Mouse (Mus musculus) kidney, adult 2 months (tissue): ENCODE data around the gene Ubtd2. TPM values are rescaled to one million over a fixed set of nuclear protein-coding genes. Genes with fewer than 3 reads are reported as not detected.

Experiments
- DNase-seq: peaks from one replicate; pipeline ENCODE4 v3.0.0; 2021
- H3K27ac ChIP-seq: fragments of 200-500 bp; 2 replicates; pipeline ENCODE4 v1.5.1; 2012; ENCODE audit warnings: low read depth, low read length, control low read depth, inconsistent platforms; ENCODE audit not compliant: insufficient read depth
- H3K27me3 ChIP-seq: fragments of 200-500 bp; replicated peaks from 2 replicates; pipeline ENCODE4 v1.6.1; 2012; ENCODE audit warnings: mild to moderate bottlenecking, moderate library complexity, low read length, inconsistent platforms; ENCODE audit not compliant: control insufficient read depth, insufficient read depth
- H3K36me3 ChIP-seq: fragments of 200-500 bp; 2 replicates; pipeline ENCODE4 v1.6.1; 2012; ENCODE audit warnings: mild to moderate bottlenecking, moderate library complexity, low read length, inconsistent platforms; ENCODE audit not compliant: control insufficient read depth, insufficient read depth
- H3K4me1 ChIP-seq: fragments of 200-500 bp; 2 replicates; pipeline ENCODE4 v1.6.1; 2011; ENCODE audit warnings: low read length; ENCODE audit not compliant: control insufficient read depth, insufficient read depth
- H3K4me3 ChIP-seq: fragments of 200-500 bp; 2 replicates; pipeline ENCODE4 v1.5.1; 2011; ENCODE audit warnings: mild to moderate bottlenecking, low read depth, low read length, control low read depth; ENCODE audit not compliant: insufficient read depth
- CTCF ChIP-seq: fragments of 200-500 bp; conservative IDR thresholded peaks from 2 replicates; pipeline ENCODE4 v1.5.1; 2011; ENCODE audit warnings: low read depth, mild to moderate bottlenecking, control low read depth, low read length, moderate library complexity, mixed read lengths; ENCODE audit not compliant: insufficient read depth, insufficient read length
- POLR2A ChIP-seq: fragments of 200-500 bp; IDR thresholded peaks from one replicate; pipeline ENCODE4 v1.6.1; 2011; ENCODE audit warnings: low read depth, low read length, control low read depth
- whole genome bisulfite sequencing: fragments of 180-500 bp; shearing (Covaris S2); methylation state at CpG from one replicate; pipeline ENCODE4 v1.1.7; 2018; 5-methylcytosine and 5-hydroxymethylcytosine counted together
- polyA plus RNA-seq: library from polyadenylated mRNA; depleted of rRNA; stranded (reverse); fragments of >200 nt; gene quantifications from 2 replicates; pipeline ENCODE4 v1.2.3, GENCODE M21; 2012

Gene Ubtd2
- polyA plus RNA-seq, 1 experiment: 4.6 TPM

DNA sequence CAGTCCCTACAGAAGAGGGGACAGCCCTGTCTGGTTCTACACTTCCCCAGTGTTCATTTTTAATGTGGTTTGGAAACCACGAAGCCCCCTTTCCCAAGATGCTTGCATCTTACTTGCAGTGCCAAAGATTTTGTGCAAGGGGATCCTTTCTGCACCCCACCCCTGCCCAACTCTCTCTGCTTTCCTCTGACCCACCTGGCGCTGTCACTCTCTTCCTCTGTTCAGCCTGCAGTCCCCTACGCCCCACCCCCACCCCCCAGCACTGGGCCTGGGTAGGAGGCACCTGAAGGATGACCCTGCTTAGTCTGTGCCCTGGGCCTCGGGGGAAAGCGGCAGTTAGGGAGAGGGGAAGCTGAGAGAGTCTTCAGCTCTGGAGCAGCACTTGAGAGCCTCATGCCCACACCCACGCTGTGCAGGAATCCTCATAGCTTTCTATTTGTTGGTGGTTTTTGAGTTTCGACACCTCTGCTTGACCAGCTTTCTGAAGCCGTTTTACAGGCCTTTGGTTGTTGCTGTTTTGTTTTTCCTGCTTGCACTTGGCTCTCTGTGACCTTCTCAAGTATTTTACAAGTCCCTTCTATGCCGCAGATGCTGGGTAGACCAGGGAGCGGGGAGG is 30.0 kb upstream of the Ubtd2 start:
- 80% methylated on average over 10 of the region's 10 CpGs for WGBS

DNA sequence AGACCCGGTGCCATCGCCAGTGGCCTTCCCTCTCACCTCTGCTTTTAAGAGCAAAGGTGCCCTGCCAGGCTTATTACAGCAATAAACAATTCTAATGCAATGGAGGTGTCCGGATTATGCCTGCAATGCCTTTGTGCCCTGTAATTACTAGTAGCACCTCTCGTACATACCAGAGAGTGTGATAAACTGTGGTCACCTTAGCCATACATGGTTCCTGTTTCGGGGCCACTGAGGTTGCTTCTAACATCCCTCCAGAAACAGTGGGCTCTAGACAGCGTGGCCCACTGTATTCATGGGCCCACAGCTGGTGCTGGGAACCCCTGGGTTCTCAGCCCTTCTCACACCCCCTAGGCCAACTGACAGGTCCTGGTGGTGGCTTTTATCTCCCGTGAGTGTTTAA is 27.6 kb upstream of the Ubtd2 start:
- TF ChIP-seq POLR2A (no peak), CTCF (no peak)
- Histone ChIP-seq H3K27ac (no peak overlapping the region), H3K4me1 (no peaks in the 10 kb centered on the region), H3K36me3 (no peaks in the 10 kb centered on the region), H3K4me3 (no peak overlapping the region), H3K27me3 (no peaks in the 10 kb centered on the region)
- DNase-seq: no peak
- WGBS: 69% methylated on average over 7 of the region's 7 CpGs

More for the DNA sequence above, 30.0 kb upstream of the Ubtd2 start:
- H3K27ac ChIP-seq: no peak overlapping the region
- TF ChIP-seq POLR2A: no peak
- TF ChIP-seq CTCF: no peak
- no peak for DNase-seq
- no peaks in the 10 kb centered on the region for H3K27me3 ChIP-seq
- no peaks in the 10 kb centered on the region for H3K36me3 ChIP-seq
- no peaks in the 10 kb centered on the region for H3K4me1 ChIP-seq
- H3K4me3 ChIP-seq: no peak overlapping the region

DNA sequence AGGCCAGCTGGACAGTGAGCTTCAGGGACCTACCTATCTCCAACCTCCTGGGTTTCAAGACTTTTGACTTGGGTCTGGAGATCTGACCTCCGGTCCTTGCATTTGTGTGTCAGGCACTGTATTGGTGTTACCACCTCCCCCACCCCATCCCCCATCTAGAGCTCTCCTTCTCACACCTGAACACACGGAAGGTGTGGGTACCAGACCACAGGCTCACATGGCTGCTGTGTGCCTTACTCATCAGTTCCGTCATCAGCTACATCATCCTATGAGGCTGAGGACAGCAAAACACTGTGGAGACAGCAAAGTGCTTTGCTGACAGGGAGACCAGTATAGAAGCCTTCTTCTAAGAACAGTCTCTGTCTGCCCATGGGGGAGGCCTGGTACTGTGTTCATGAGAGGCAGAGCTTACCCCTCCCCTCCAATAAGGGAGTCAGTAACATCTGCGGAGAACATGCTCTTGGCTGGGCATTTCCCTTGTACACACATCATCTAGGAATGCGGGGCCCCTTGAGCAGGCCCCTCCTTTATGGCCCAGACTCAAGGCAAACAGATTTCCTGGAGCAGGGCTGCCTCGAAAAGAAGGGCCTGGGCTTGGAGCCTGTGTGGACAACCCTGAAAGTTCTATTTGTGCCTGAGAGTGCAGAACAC is 19.6 kb upstream of the Ubtd2 start:
- no peak overlapping the region for H3K4me3 ChIP-seq
- DNase-seq: peak; percentile 33
- H3K27ac ChIP-seq: no peak overlapping the region
- TF ChIP-seq POLR2A (no peak), CTCF (no peak)
- no peaks in the 10 kb centered on the region for H3K36me3 ChIP-seq
- WGBS: 61% methylated on average over 6 of the region's 6 CpGs
- no peaks in the 10 kb centered on the region for H3K27me3 ChIP-seq
- H3K4me1 ChIP-seq: no peaks in the 10 kb centered on the region

GRCm38 (mm10) chr11:32442576-32442975 is 12.6 kb upstream of the Ubtd2 start:
- Histone ChIP-seq H3K27ac (no peak overlapping the region), H3K4me3 (no peak overlapping the region), H3K36me3 (no peaks in the 10 kb centered on the region), H3K4me1 (no peaks in the 10 kb centered on the region), H3K27me3 (no peaks in the 10 kb centered on the region)
- no peak for DNase-seq
- 84% methylated on average over 3 of the region's 3 CpGs for WGBS
- TF ChIP-seq CTCF (no peak), POLR2A (no peak)

- WGBS: 20% methylated on average over 1 of the region's 1 CpGs
Measured at GRCm38 (mm10) chr11:32444266-32444665, 10.9 kb upstream of the Ubtd2 start.

GRCm38 (mm10) chr11:32445135-32445534 is 10.0 kb upstream of the Ubtd2 start:
- no peaks in the 10 kb centered on the region for H3K27me3 ChIP-seq
- no peak overlapping the region for H3K4me3 ChIP-seq
- TF ChIP-seq POLR2A (no peak), CTCF (no peak)
- DNase-seq: no peak
- no peaks in the 10 kb centered on the region for H3K4me1 ChIP-seq
- no peaks in the 10 kb centered on the region for H3K36me3 ChIP-seq
- H3K27ac ChIP-seq: no peak overlapping the region
- WGBS: 73% methylated on average over 1 of the region's 1 CpGs

More at GRCm38 (mm10) chr11:32444266-32444665, 10.9 kb upstream of the Ubtd2 start:
- H3K4me3 ChIP-seq: no peak overlapping the region
- no peak overlapping the region for H3K27ac ChIP-seq
- H3K36me3 ChIP-seq: no peaks in the 10 kb centered on the region
- H3K4me1 ChIP-seq: no peaks in the 10 kb centered on the region
- TF ChIP-seq POLR2A (no peak), CTCF (no peak)
- no peaks in the 10 kb centered on the region for H3K27me3 ChIP-seq
- no peak for DNase-seq

DNA sequence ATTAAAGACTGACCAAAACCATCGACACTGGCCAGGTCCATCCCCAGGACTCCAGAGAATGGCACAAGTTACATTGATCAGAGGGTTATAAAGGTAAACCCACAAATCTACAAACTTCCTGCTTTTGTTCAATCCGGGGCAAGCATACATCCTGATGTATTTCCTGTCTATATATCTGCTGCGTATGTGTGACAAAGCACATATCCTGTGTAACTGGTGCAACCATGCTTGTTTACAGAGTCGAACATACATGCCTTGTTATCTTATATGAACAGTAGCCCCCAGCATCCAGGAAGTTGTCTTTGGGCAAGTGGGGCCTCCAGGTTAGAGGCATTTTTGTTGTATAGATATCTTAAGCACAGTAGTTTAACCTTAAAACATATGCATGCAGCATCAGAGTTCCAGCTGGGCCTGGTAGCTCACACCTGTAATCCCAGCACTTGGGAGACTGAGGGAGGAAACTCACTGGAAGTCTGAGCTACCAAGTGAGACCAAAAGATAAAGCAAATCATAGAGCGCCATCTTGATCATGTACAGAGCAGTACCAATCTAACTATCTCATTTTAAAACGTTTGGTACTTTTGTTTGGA is 9.4 kb upstream of the Ubtd2 start:
- H3K27me3 ChIP-seq: no peaks in the 10 kb centered on the region
- no peak overlapping the region for H3K4me3 ChIP-seq
- no peak overlapping the region for H3K27ac ChIP-seq
- no peaks in the 10 kb centered on the region for H3K4me1 ChIP-seq
- DNase-seq: no peak
- WGBS: 76% methylated on average over 6 of the region's 6 CpGs
- no peaks in the 10 kb centered on the region for H3K36me3 ChIP-seq
- TF ChIP-seq POLR2A (no peak), CTCF (no peak)
